Mouse (Mus musculus) forebrain, embryonic 15.5 days (tissue): ENCODE measurements around the gene Tsga8. TPM values are rescaled to one million over a fixed set of nuclear protein-coding genes. Genes with fewer than 3 reads are reported as not detected.

Experiments used
- ATAC-seq: fragments of 200-750 bp; cut with Nextera tagmentation; replicated peaks from 2 replicates; pipeline ENCODE4 v1.8.0; 2017; ENCODE audit warnings: mild to moderate bottlenecking, moderate TSS enrichment, moderate library complexity
- H3K27ac ChIP-seq: fragments of 300-500 bp; sonication (generic); replicated peaks from 2 replicates; pipeline ENCODE4 v1.5.1; 2015; ENCODE audit warnings: mild to moderate bottlenecking, inconsistent platforms
- H3K27me3 ChIP-seq: fragments of 300-500 bp; sonication (generic); 2 replicates; pipeline ENCODE4 v1.6.1; 2015; ENCODE audit warnings: inconsistent platforms
- H3K36me3 ChIP-seq: fragments of 300-500 bp; sonication (generic); 2 replicates; pipeline ENCODE4 v1.6.1; 2015; ENCODE audit warnings: mild to moderate bottlenecking, inconsistent platforms
- H3K4me1 ChIP-seq: fragments of 300-500 bp; sonication (generic); 2 replicates; pipeline ENCODE4 v1.6.1; 2015; ENCODE audit warnings: inconsistent platforms
- H3K4me2 ChIP-seq: fragments of 300-500 bp; sonication (generic); replicated peaks from 2 replicates; pipeline ENCODE4 v1.6.1; 2015; ENCODE audit warnings: mild to moderate bottlenecking, inconsistent platforms
- H3K4me3 ChIP-seq: fragments of 300-500 bp; sonication (generic); 2 replicates; pipeline ENCODE4 v1.5.1; 2015; ENCODE audit warnings: mild to moderate bottlenecking, inconsistent platforms
- H3K9ac ChIP-seq: fragments of 300-500 bp; sonication (generic); replicated peaks from 2 replicates; pipeline ENCODE4 v1.6.1; 2015; ENCODE audit warnings: mild to moderate bottlenecking, inconsistent platforms
- H3K9me3 ChIP-seq: fragments of 300-500 bp; sonication (generic); 2 replicates; pipeline ENCODE4 v1.6.1; 2016; ENCODE audit warnings: inconsistent platforms
- WGBS: fragments of 180-500 bp; shearing (Covaris S2); methylation state at CpG from one replicate; pipeline ENCODE4 v1.1.7; 2015; ENCODE audit warnings: mixed read lengths; 5-methylcytosine and 5-hydroxymethylcytosine counted together
- polyA plus RNA-seq: library from polyadenylated mRNA; unstranded; fragments of >200 nt; fragmentation: Nextera tagmentation; extraction: Ambion mirVana; gene quantifications from 2 replicates; pipeline ENCODE4 v1.2.1, GENCODE M21; 2015

The Tsga8 gene
- not detected in 2 replicates for polyA plus RNA-seq

GRCm38 (mm10) chrX:83487598-83487997 is at the start of gene Tsga8:
TSS of gene Tsga8 (minus strand) at chrX:83487924.
- H3K4me2 ChIP-seq: no peak within 1 kb of the TSS
- no peaks in the 10 kb centered on the region for H3K36me3 ChIP-seq
- ATAC-seq: no peak
- H3K4me3 ChIP-seq: no peak within 1 kb of the TSS
- H3K9ac ChIP-seq: no peak within 1 kb of the TSS
- no peaks in the 10 kb centered on the region for H3K4me1 ChIP-seq
- H3K27ac ChIP-seq: no peak within 1 kb of the TSS
- no peaks in the 10 kb centered on the region for H3K9me3 ChIP-seq
- 95% methylated on average over 15 of the region's 15 CpGs for WGBS
- no peaks in the 10 kb centered on the region for H3K27me3 ChIP-seq
